ENCODE assay signal across 18 mouse cellular contexts in the genomic region with DNA sequence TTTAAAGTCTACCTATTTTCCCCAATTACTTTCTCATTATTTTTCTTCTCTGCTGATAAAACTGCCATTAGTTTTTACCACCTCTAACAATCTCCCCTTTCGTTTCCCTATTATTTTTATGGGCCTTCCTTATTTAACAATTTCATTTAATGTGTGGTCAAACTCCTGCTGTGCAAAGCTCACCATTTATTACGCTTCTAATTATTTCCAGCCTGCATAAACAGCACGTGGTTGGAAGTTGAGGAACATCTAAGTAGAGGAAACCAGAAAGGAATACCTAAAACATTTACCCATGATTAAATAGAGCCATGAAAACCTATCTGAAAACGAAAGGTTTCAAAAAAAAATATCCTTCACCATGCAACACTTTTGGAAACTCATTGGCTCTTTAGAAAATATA.
"Had no signal": no experiment of that assay in that cellular context is flagged by ENCODE, and none has a peak within 500 bp of the region (broad histone marks: within the 10 kb centered on the region; RNA-seq: fewer than 3 reads in every experiment).

No protein-coding gene starts in this region.

- H3K36me3 ChIP-seq: liver, embryonic 13.5 days; lung, embryonic 15.5 days; midbrain, embryonic 12.5 days; neural tube, embryonic 13.5 days; stomach, embryonic 15.5 days had no signal

- ATAC-seq: liver, postnatal 0 days; midbrain, embryonic 16.5 days had no signal

- DNase-seq: kidney, adult 8-10 months; kidney, postnatal 25 days; layer of hippocampus, postnatal 36 days; liver; liver, embryonic 13.5 days; liver, postnatal 0 days; lung, postnatal 14 days; retina, postnatal 1 day; right cerebral cortex, postnatal 4 days; thymus, adult 2 months; thymus, postnatal 36 days had no signal

- H3K27ac ChIP-seq: liver, embryonic 13.5 days; lung, embryonic 15.5 days; macrophage; midbrain, embryonic 12.5 days; neural tube, embryonic 13.5 days; stomach, embryonic 15.5 days had no signal

- H3K27me3 ChIP-seq: liver, embryonic 13.5 days; lung, embryonic 15.5 days; megakaryocyte, embryonic 14.5 days; midbrain, embryonic 12.5 days; neural tube, embryonic 13.5 days; stomach, embryonic 15.5 days had no signal

- H3K4me2 ChIP-seq: liver, embryonic 13.5 days; lung, embryonic 15.5 days; midbrain, embryonic 12.5 days; neural tube, embryonic 13.5 days; stomach, embryonic 15.5 days had no signal

- H3K4me1 ChIP-seq: liver, embryonic 13.5 days; lung, embryonic 15.5 days; megakaryocyte, embryonic 14.5 days; midbrain, embryonic 12.5 days; neural tube, embryonic 13.5 days; stomach, embryonic 15.5 days had no signal

- H3K9ac ChIP-seq: liver, embryonic 13.5 days; liver, postnatal 0 days; lung, embryonic 15.5 days; midbrain, embryonic 12.5 days; neural tube, embryonic 13.5 days; stomach, embryonic 15.5 days had no signal

- H3K4me3 ChIP-seq: liver, embryonic 13.5 days; lung, embryonic 15.5 days; megakaryocyte, embryonic 14.5 days; midbrain, embryonic 12.5 days; neural tube, embryonic 13.5 days; stomach, embryonic 15.5 days had no signal

- H3K9me3 ChIP-seq: liver, embryonic 13.5 days; lung, embryonic 15.5 days; megakaryocyte, embryonic 14.5 days; midbrain, embryonic 12.5 days; neural tube, embryonic 13.5 days; stomach, embryonic 15.5 days had no signal
